Mouse (Mus musculus) brain, embryonic 14.5 days (tissue): ENCODE results near the gene Prr23a2.

Experiments used
- CTCF ChIP-seq: fragments of 200-500 bp; IDR thresholded peaks from 2 replicates; pipeline ENCODE4 v1.5.1; 2012; ENCODE audit warnings: inconsistent platforms, mild to moderate bottlenecking, moderate library complexity, borderline replicate concordance; ENCODE audit not compliant: insufficient read depth, insufficient read length; ENCODE audit errors: extremely low read depth
- POLR2A ChIP-seq: fragments of 200-500 bp; IDR thresholded peaks from 2 replicates; pipeline ENCODE4 v1.6.1; 2012; ENCODE audit warnings: mild to moderate bottlenecking, inconsistent platforms, borderline replicate concordance; ENCODE audit not compliant: poor library complexity, insufficient read depth, insufficient read length, severe bottlenecking; ENCODE audit errors: extremely low read depth

DNA sequence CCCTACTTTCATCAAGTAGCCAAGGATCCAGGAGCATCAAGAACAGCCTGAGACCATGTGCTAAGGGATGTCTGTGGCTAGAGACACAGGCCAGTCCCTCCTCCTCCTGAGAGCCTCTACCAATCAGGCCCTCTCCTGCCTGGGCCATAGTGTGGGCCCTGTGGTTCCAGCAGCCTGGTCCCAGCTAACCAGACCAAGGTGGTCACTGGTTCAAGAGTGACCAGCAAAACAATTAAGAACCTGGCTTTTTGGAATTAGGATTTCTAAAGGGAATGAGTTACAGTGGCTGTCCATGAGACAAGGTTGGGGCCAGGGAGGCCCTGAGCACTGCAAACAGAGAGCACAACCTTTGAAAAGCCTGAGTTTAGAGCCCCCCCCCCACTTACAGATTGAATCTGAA lies 35.2 kb upstream of the Prr23a2 start:
- TF ChIP-seq CTCF (no peak), POLR2A (no peak)
